Mouse (Mus musculus): ENCODE data around the gene Ranbp2. TPM values are rescaled to one million over a fixed set of nuclear protein-coding genes. Genes with fewer than 3 reads are reported as not detected.
A peak's percentile ranks its signal among the peaks of the same experiment; 100 is the strongest.

Gene Ranbp2
- total RNA-seq (2021), result 10 to 100 TPM; 36.3 to 41.8 TPM
- long read RNA-seq, experiment 1, partial matches to known transcripts, result 4 of 5 reads
- long read RNA-seq, experiment 1, other reads (novel, unspliced or antisense), result 1 of 5 reads
- long read RNA-seq, experiment 2, partial matches to known transcripts, result 3 of 4 reads
- long read RNA-seq, experiment 2, other reads (novel, unspliced or antisense), result 1 of 4 reads

DNA sequence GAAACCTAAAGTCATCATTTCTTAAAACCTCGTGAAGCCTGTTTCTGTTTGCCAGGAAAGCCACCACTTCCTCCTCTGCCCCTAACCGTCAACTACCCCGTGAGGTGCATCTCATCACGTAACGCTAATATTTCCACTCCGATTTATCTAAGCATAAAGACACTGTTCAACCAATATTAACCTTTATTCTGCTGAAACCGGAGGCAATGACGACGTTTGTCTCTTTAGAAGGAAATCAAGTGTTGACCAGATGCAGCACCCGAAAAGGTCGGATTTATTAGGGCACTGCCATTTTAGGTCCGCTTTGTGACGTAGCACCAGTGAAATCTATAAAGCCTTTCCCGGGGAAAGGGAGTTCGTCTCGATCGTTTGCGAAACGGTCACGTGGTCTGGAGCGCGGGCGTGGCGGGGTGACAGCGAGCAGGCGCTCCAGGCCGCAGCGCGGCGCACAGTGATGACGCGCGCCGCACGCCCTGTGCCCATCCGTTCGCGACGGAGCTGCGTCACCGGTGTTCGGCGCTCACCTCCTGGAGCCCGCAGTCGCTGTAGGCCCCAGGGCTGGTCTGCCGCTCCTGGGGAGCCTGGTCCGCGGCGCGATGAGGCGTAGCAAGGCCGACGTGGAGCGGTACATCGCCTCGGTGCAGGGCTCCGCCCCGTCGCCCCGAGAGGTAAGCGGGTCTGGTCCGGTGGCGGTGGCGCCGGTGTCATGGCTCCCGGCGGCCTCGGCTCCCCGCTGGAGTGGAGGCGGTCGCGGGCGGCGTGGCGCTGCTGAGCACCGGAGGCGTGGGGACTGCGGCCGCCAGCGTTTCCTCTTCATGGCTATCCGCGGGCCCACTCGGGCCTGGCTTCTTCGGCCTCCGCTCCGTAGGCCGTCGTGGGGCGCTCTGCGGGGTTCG lies at the start of gene Ranbp2:
Ranbp2 (plus strand) TSS at position 537 of the 896 bp plus-strand sequence.
- DNase-seq, result peak; percentile 96 to 97
- intact Hi-C loops (cut with DNase I), result loop anchor here (5.0 kb wide), 1 partner anchor 84 kb away; no protein-coding TSS in a partner anchor

DNA sequence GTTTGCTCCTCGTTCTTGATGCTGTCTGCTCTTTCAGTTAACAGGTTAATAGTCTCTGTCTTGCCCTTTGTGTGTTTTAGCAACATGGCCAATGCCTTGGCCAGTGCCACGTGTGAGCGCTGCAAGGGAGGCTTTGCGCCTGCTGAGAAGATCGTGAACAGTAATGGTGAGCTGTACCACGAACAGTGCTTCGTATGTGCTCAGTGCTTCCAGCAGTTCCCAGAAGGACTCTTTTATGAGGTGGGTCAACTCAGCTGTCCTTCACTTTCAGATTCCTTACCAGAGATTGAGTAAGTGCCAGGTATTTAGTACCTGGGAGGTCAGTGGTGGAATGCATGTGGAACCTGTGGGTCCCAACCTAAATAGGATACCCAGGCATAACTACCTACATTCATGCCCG lies 47.8 kb upstream of the Ranbp2 start:
- no peak for DNase-seq
- intact Hi-C loops (cut with DNase I), result no loop called here

DNA sequence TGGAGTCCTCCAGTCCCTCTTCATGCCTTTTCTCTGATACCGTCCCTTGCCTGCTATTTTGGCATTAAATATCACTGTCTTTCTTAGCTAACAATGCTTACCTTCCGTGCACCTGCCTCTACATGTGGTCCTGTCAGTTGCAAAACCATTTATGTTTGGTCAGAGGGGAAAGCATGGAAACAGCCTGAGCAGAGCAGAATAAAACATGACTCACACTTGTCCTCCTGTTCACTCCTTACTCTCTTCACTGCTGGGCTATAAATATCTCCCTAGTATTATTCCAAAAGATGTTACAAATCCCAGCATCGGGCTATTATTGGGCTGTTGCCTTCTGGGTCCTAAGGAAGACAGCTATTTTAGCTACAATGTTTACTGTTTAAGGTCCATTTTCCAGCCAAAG lies 44.9 kb upstream of the Ranbp2 start:
- intact Hi-C loops (cut with DNase I), result no loop called here

DNA sequence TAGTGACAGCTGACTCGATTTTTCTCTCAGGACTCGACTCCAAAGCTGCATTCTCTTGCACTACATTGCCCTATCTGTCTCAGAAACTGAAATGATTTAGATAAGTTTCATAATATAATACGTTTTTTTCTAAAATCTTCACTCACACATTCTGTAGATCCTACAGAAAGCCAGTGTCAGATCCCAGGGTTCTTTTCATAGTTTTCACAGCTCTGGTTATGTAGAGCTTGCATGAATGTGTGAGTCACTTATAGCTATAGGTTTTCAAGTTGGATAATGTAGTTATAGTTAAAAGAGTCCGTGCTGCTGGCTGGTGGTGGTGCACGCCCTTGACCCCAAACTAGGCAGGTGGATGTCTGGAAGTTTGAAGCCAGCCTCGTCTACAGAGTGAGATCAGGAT lies 42.1 kb upstream of the Ranbp2 start:
- intact Hi-C loops (cut with DNase I), result no loop called here
- DNase-seq, result no peak

More for the DNA sequence above, 44.9 kb upstream of the Ranbp2 start:
- no peak for DNase-seq

DNA sequence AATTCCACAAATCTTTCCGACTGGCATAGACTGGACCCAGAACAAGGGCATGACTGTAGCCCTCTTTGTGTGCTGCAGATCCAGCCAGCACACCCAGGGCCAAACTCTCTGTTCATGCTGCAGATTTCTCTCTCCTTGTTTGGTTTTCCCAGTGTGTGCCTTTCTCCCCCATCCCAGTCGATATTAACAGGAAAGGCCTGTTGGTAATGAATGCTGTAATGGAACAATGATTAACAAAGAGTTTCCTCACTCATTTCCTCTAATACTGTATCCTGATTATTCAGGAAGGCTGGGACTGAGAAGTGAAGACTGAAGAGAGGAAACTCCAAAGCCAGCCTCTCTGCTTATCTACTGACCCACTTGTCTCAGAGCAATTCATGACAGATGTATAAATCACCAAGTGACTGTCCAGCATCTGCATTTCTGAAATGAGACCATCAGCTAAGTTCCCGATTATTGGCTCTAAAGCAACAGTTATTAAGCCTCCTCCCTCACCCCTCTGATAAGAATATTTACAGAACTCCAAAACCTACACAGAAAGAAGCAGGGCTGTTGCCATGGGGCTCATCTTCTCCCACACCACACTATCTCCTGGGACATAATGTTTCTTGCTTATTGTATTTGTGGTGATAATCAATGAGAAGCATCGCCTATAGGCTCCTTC lies 41.3 kb upstream of the Ranbp2 start:
- DNase-seq, result no peak
- intact Hi-C loops (cut with DNase I), result no loop called here

DNA sequence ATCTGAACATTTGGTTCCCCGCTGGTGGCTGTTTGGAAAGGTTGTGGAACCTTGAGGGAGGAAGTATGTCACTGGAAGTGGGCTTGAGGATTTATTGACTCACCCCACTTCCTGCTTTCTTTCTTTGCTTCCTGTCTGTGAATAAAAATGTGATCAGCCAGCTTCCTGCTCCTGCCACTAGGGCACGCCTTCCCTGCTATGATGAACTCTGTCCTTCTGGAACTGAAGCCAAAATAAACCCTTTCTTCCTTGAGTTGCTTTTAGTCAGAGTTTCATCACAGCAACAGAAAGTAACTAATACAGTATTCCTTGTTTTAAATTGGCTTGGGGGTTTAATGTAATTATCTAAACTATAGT lies 40.8 kb upstream of the Ranbp2 start:
- intact Hi-C loops (cut with DNase I), result no loop called here
- no peak for DNase-seq

DNA sequence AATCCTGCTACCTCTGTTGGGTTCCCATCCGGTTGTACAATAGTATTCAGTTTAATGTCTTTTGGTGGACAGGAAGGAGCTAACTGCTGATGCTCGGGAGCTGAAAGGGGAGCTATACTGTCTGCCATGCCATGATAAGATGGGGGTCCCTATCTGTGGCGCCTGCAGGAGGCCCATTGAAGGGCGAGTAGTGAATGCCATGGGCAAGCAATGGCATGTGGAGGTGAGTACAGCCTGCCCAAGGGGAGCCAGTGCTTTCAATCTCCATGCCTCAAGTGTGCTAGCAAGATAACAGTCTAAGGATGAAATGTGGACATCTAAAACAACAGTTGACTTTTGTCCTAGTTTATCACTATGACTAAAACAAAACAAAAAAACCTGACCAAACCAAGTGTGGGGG lies 34.4 kb upstream of the Ranbp2 start:
- intact Hi-C loops (cut with DNase I), result no loop called here
- DNase-seq, result no peak

DNA sequence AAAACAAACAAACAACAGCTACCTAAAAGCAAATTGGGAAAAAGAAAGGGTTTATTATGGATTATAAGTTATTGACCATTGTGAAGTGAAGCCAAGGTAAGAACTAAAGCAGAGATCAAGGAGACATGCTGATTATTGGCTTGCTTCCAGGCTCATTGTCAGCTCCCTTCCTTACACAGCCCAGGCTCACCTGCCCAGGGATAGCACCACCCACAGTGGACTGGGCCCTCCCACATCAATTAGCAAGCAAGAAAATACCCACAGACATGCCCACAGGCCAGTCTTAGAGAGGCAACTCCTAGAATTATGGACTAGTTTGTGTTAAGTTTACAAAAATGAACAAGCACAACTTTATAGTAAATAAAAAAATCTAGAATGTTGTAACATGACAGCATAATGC lies 33.9 kb upstream of the Ranbp2 start:
- intact Hi-C loops (cut with DNase I), result no loop called here
- no peak for DNase-seq

DNA sequence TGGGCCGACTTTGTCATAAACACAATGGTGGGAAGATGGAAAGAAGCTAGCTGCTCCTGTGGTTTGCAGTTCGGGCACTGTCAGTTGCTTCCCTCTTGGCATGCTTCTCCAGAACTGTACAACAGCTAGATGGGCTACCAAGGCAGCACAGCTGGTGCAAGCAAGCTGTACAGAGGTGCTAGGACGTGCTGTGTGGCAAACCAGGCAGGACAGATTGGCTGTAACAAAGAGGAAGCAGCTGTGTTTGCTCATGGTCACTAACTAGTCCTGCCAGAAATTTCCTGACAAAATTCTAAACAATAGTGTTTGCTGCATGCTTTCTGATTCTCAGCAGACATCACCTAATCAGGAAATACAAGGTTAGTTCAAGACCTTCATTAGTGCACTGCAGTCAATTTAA lies 30.0 kb upstream of the Ranbp2 start:
- DNase-seq, result no peak
- intact Hi-C loops (cut with DNase I), result no loop called here

DNA sequence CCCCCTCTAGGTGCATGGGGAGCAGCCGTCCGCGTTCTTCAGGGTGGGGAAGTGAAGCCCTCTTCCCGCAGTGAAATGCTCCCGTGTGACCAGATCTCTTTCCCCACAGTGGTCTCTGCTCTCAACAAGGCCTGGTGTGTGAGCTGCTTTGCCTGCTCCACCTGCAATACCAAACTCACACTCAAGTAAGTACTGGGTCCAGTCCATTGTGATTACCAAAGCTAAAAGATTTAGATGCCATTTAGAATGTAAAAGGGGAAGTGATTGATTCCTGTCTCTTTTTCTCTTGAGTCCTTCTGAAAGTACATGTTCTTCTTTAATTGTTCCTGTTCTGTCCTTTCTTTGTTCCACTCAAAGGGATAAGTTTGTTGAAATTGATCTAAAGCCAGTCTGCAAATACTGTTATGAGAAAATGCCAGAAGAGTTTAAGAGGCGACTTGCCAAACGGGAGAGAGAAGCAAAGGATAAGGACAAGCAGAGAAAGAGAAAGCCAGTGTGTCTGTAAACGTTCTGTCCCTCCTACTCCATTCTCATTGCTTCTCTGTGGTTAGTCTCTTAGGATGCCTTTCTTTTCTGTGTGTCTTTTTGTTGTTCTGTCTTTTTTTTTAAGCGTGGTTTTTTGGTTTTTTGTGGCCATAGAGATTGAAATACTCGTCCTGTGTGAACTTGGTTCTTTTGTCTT lies 28.3 kb upstream of the Ranbp2 start:
- DNase-seq, result no peak
- intact Hi-C loops (cut with DNase I), result no loop called here

DNA sequence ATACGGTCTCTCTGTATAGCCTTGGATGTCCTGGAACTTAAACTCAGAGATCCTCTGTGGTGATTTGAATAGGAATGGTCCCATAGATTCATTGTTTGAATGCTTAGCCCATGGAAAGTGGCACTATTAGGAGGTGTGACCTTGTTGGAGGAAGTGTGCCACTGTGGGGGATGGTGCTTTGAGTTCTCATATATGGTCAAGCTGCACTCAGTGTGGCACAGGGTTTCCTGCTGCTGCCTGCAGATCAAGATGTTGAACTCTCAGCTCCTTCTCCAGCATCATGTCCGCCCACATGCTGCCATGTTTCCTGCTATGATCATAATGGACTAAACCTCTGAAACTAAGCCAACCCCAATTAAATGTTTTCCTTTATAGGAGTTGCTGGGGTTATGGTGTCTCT lies 18.8 kb upstream of the Ranbp2 start:
- intact Hi-C loops (cut with DNase I), result no loop called here
- DNase-seq, result no peak

DNA sequence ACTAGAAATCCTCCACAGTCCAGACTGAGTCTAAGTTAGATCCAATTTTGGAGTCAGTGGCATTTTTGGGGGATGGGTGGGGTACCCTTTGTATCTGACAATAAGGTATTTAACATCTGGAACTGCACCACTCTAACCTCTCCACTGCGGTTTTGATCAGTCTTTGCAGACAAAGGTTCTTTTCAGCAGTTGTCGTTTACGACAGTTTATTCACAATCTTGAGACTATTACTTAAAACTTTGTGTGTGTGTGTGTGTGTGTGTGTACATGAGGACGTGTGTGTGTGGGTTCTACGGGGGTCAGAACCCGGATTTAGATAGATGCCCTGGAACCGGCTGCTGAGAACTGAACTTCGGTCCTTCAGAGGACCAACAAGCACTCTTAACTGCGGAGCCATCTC lies 870 bp upstream of the Ranbp2 start:
- intact Hi-C loops (cut with DNase I), result loop anchor here (5.0 kb wide), 1 partner anchor 84 kb away; no protein-coding TSS in a partner anchor
- no peak for DNase-seq

DNA sequence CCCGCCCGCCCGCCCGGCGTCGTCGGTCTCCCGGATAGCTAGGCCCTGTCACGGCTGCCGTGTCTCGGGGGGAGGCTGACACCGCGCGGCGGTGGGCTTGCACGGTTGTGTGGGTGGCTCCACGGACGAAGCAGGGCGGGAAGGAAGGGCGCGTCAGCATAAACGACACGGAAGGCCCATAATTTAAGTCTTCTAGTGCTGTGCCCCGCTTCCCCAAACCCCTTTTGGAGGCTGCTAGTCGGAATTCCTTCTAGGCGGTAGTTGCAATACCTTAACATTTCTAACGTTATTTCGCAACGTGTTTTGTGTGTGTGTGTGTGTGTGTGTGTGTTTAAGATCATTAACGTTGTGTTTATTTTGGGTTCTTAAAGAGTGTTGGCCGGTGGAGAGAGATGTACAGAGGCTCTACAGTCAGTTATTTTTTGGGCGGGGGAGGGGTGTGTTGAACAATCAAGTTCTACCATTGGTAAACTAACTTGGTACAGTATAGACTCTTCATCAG lies 611 bp downstream of the Ranbp2 start:
- no peak for DNase-seq
- intact Hi-C loops (cut with DNase I), result loop anchor here (5.0 kb wide), 1 partner anchor 85 kb away; no protein-coding TSS in a partner anchor

DNA sequence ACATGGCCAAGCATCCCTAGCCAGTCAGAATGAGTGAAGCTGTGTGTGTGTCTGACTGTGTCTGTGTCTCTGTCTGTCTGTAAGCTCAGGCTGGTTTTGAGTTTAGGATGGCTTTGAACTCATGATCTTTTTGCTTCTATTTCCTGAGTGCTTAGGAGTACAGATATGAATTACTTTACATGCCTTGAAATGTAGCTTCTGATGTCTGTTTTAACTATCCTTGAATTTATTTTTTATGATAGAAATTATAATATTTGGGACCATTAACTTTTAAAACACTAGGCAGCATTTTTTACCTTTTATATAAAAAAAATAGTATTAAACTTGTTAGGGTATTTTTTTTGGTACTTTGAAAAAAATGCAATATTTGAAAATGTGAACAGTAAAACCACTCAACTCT lies 4.9 kb downstream of the Ranbp2 start:
- intact Hi-C loops (cut with DNase I), result loop anchor here (5.0 to 10.0 kb wide), 2 partner anchors 36 to 167 kb away; no protein-coding TSS in a partner anchor

DNA sequence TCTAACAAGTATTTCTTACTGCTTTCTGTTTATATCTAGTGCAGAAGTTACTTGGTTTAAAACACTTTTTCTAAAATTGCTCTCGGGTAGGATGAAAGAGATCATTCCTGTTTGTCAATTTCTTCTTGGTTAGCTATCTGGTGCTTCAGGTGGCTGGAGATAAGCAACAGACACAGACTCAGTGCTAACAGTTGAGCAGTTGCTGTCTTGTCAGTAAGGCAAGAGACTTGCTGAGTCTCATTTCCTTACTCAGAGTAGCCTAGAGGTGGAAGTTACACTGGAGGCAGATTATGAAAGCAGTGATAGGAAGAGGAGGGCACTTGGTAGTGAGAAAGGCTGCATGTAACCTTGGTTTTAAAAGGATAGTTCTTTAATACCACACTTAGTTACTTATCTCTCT lies 5.5 kb downstream of the Ranbp2 start:
- intact Hi-C loops (cut with DNase I), result loop anchor here (5.0 to 10.0 kb wide), 2 partner anchors 35 to 167 kb away; no protein-coding TSS in a partner anchor
- no peak for DNase-seq

More for the DNA sequence above, 4.9 kb downstream of the Ranbp2 start:
- no peak for DNase-seq

DNA sequence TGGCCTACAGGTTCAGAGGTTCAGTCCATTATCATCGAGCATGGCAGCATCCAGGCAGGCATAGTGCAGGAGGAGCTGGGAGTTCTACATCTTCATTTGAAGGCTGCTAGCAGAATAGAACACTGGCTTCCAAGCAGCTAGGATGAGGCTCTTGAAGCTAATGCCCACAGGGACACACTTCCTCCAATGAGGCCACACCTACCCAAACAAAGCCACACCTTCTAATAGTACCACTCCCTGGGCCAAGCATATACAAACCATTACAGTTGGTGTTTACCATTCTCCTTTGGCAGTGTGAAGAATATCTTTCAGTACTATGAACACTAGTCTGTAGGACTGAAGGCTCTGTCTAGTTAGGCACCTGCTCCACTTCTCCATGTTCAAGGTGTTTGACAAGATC lies 13.2 kb downstream of the Ranbp2 start:
- intact Hi-C loops (cut with DNase I), result loop anchor here (10.0 kb wide), 1 partner anchor 175 kb away; no protein-coding TSS in a partner anchor
- no peak for DNase-seq

DNA sequence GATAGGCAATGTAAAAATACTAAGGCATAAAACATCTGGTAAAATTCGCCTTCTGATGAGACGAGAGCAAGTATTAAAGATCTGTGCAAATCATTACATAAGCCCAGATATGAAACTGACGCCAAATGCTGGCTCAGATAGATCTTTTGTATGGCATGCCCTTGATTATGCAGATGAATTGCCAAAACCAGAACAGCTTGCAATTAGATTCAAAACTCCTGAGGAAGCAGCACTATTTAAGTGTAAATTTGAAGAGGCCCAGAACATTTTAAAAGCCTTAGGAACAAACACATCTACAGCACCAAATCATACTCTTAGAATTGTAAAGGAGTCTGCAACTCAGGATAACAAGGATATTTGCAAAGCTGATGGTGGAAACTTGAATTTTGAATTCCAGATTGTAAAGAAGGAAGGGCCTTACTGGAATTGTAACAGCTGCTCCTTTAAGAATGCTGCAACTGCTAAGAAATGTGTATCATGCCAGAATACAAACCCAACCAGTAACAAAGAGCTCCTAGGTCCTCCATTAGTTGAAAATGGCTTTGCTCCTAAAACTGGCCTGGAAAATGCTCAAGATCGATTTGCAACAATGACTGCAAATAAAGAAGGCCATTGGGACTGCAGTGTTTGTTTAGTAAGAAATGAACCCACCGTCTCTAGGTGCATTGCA lies 30.5 kb downstream of the Ranbp2 start:
- DNase-seq, result no peak
- intact Hi-C loops (cut with DNase I), result no loop called here

DNA sequence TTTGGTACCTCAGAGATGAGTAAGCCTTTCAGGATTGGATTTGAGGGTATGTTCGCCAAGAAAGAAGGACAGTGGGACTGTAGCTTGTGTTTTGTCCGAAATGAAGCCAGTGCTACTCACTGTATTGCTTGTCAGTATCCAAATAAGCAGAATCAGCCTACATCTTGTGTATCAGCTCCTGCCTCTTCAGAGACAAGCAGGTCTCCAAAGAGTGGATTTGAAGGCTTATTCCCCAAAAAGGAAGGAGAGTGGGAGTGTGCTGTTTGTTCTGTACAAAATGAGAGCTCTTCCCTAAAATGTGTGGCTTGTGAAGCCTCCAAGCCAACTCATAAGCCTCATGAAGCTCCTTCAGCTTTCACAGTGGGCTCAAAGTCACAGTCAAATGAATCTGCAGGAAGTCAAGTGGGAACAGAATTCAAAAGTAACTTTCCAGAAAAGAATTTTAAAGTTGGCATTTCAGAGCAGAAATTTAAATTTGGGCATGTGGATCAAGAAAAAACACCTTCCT lies 31.4 kb downstream of the Ranbp2 start:
- DNase-seq, result no peak
- intact Hi-C loops (cut with DNase I), result no loop called here

DNA sequence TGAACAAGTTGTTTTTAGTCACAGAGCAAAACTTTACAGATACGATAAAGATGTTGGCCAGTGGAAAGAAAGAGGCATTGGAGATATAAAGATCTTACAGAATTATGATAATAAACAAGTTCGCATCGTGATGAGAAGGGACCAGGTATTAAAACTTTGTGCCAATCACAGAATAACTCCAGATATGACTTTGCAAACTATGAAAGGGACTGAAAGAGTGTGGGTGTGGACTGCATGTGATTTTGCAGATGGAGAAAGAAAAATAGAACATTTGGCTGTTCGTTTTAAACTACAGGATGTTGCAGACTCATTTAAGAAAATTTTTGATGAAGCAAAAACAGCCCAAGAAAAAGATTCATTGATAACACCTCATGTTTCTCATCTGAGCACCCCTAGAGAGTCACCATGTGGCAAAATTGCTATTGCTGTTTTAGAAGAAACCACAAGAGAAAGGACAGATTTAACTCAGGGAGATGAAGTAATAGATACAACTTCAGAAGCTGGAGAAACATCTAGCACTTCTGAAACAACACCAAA lies 33.3 kb downstream of the Ranbp2 start:
- no peak for DNase-seq
- intact Hi-C loops (cut with DNase I), result no loop called here

Data from gastrocnemius, postnatal 36 days (tissue).